Mouse (Mus musculus) kidney, postnatal 0 days (tissue): ENCODE data around the gene Tmem131. TPM values are rescaled to one million over a fixed set of nuclear protein-coding genes. Genes with fewer than 3 reads are reported as not detected.
A peak's percentile ranks its signal among the peaks of the same experiment; 100 is the strongest.

Experiments
- ATAC-seq: fragments of 200-750 bp; cut with Nextera tagmentation; replicated peaks from 2 replicates; pipeline ENCODE4 v1.8.0; 2017; ENCODE audit warnings: low read depth, moderate number of reproducible peaks, moderate TSS enrichment, moderate library complexity; ENCODE audit not compliant: low FRiP score
- DNase-seq: peaks from one replicate; pipeline ENCODE4 v3.0.0-alpha.2; 2016; ENCODE audit warnings: low spot score
- H3K27ac ChIP-seq: fragments of 300-500 bp; sonication (generic); 2 replicates; pipeline ENCODE4 v1.5.1; 2014; ENCODE audit warnings: mild to moderate bottlenecking
- H3K27me3 ChIP-seq: fragments of 300-500 bp; sonication (generic); 2 replicates; pipeline ENCODE4 v1.6.1; 2014; ENCODE audit warnings: low read length, mixed read lengths; ENCODE audit not compliant: insufficient read depth
- H3K36me3 ChIP-seq: fragments of 300-500 bp; sonication (generic); 2 replicates; pipeline ENCODE4 v1.6.1; 2014; ENCODE audit warnings: low read length, mixed read lengths; ENCODE audit not compliant: insufficient read depth
- H3K4me1 ChIP-seq: fragments of 300-500 bp; sonication (generic); replicated peaks from 2 replicates; pipeline ENCODE4 v1.6.1; 2014; ENCODE audit warnings: antibody characterized with exemption, low read length, mixed read lengths; ENCODE audit not compliant: insufficient read depth
- H3K4me2 ChIP-seq: fragments of 300-500 bp; sonication (generic); 2 replicates; pipeline ENCODE4 v1.6.1; 2014; ENCODE audit warnings: mild to moderate bottlenecking, low read length, moderate library complexity, mixed read lengths
- H3K4me3 ChIP-seq: fragments of 300-500 bp; sonication (generic); replicated peaks from 2 replicates; pipeline ENCODE4 v1.5.1; 2014; ENCODE audit warnings: low read depth, low read length
- H3K9ac ChIP-seq: fragments of 300-500 bp; sonication (generic); 2 replicates; pipeline ENCODE4 v1.6.1; 2014; ENCODE audit warnings: low read depth, low read length
- H3K9me3 ChIP-seq: fragments of 300-500 bp; sonication (generic); replicated peaks from 2 replicates; pipeline ENCODE4 v1.6.1; 2016; ENCODE audit warnings: low read length, inconsistent platforms, mixed read lengths
- CTCF ChIP-seq: IDR thresholded peaks from 2 replicates; pipeline ENCODE4 v1.5.1; 2016; ENCODE audit warnings: antibody characterized with exemption, low read depth, mild to moderate bottlenecking, moderate library complexity
- WGBS: fragments of 180-500 bp; shearing (Covaris S2); extraction: QIAGEN DNeasy Blood & Tissue Kit; methylation state at CpG from one replicate; pipeline ENCODE4 v1.1.7; 2014; 5-methylcytosine and 5-hydroxymethylcytosine counted together
- polyA plus RNA-seq: library from polyadenylated mRNA; unstranded; fragments of >200 nt; fragmentation: Nextera tagmentation; extraction: Ambion mirVana; gene quantifications from 2 replicates; pipeline ENCODE4 v1.2.1, GENCODE M21; 2015

Gene Tmem131
- polyA plus RNA-seq, 1 experiment from 2014 or later: 9.0 TPM

GRCm38 (mm10) chr1:36984406-36984805 is 40.9 kb upstream of the Tmem131 start:
- H3K9me3 ChIP-seq: no peaks in the 10 kb centered on the region
- DNase-seq (no peak), ATAC-seq (no peak)
- TF ChIP-seq CTCF: no peak
- no peak overlapping the region for H3K9ac ChIP-seq
- WGBS: 28% methylated on average over 6 of the region's 6 CpGs
- no peak overlapping the region for H3K4me3 ChIP-seq
- H3K27ac ChIP-seq: no peak overlapping the region
- no peaks in the 10 kb centered on the region for H3K36me3 ChIP-seq
- no peaks in the 10 kb centered on the region for H3K27me3 ChIP-seq
- no peak overlapping the region for H3K4me2 ChIP-seq
- no peaks in the 10 kb centered on the region for H3K4me1 ChIP-seq

GRCm38 (mm10) chr1:36983754-36984153 is 40.3 kb upstream of the Tmem131 start:
- Histone ChIP-seq H3K36me3 (no peaks in the 10 kb centered on the region), H3K4me1 (no peaks in the 10 kb centered on the region), H3K9ac (no peak overlapping the region), H3K27ac (no peak overlapping the region), H3K4me2 (no peak overlapping the region), H3K9me3 (no peaks in the 10 kb centered on the region), H3K27me3 (no peaks in the 10 kb centered on the region), H3K4me3 (no peak overlapping the region)
- DNase-seq (no peak), ATAC-seq (no peak)
- no peak for TF ChIP-seq CTCF
- 23% methylated on average over 4 of the region's 4 CpGs for WGBS

DNA sequence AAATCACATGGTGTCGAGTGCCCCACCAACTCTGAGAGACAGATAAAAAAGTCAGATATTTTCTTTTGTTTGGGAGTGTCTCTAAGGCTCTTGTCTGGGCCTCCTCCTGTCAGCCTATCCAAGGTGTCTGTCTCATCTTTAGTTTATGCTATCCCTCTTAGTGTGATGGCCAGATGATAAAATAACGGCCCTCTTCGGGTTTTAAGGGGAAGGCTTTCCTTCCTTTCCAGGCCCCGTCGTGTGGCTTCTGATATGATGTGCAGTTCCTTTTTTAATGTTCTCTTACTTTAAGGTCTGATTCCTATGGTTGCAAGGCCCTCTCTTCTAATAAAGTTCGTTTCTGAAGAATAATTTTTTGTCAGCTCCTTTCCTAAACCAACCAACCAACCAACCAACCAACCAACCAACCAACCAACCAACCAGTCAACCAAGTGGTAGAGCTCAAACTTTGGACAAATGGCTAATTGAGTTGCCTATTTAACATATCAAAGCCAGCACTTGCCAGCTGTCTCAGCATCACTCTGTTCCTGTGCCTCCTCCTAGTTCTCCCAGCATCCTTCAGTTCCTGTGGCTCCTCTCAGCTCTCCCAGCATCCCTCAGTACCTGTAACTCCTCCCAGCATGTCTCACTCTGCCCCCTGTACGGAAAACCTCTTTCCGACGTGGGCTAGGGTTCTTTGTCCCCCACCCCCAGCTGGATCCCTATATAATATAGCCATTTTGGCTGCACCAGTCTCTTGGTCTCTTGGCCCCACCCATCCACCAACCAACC is 38.9 kb upstream of the Tmem131 start:
- H3K27ac ChIP-seq: no peak overlapping the region
- H3K27me3 ChIP-seq: no peaks in the 10 kb centered on the region
- no peak overlapping the region for H3K9ac ChIP-seq
- no peak overlapping the region for H3K4me3 ChIP-seq
- H3K4me1 ChIP-seq: no peaks in the 10 kb centered on the region
- no peak for ATAC-seq
- TF ChIP-seq CTCF: no peak
- no peaks in the 10 kb centered on the region for H3K36me3 ChIP-seq
- 89% methylated on average over 9 of the region's 9 CpGs for WGBS
- no peaks in the 10 kb centered on the region for H3K9me3 ChIP-seq
- no peak overlapping the region for H3K4me2 ChIP-seq
- DNase-seq: no peak

DNA sequence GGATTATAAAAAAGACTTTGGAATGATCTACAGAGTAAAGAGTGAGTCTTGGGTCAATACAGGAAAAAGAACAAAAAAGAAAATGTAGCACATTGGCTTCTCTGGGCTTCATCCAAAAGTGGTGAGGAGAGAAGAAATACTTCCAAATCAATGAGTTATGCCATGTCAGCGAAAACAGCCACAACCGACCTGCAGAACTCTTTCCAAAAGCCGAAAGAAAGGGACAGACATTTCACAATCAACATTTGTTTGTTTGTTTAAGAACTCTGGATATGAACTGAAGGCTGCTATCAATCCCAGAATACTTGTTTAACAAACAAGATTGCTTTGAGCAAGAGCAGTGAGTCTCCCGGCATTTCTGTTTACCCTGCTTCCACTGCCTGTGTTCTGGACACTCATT is 33.3 kb upstream of the Tmem131 start:
- no peak for ATAC-seq
- no peak overlapping the region for H3K27ac ChIP-seq
- no peaks in the 10 kb centered on the region for H3K9me3 ChIP-seq
- no peak overlapping the region for H3K4me2 ChIP-seq
- H3K9ac ChIP-seq: no peak overlapping the region
- 67% methylated on average over 4 of the region's 4 CpGs for WGBS
- no peaks in the 10 kb centered on the region for H3K36me3 ChIP-seq
- no peaks in the 10 kb centered on the region for H3K4me1 ChIP-seq
- DNase-seq: peak; percentile 39
- H3K4me3 ChIP-seq: no peak overlapping the region
- no peaks in the 10 kb centered on the region for H3K27me3 ChIP-seq
- no peak for TF ChIP-seq CTCF

- no peak overlapping the region for H3K9ac ChIP-seq
- TF ChIP-seq CTCF: no peak
- no peak overlapping the region for H3K4me3 ChIP-seq
- H3K9me3 ChIP-seq: no peaks in the 10 kb centered on the region
- ATAC-seq (no peak), DNase-seq (no peak)
- H3K27me3 ChIP-seq: no peaks in the 10 kb centered on the region
- H3K27ac ChIP-seq: no peak overlapping the region
- H3K4me1 ChIP-seq: no peaks in the 10 kb centered on the region
- H3K4me2 ChIP-seq: no peak overlapping the region
- H3K36me3 ChIP-seq: no peaks in the 10 kb centered on the region
- WGBS: 81% methylated on average over 3 of the region's 3 CpGs
These were observed 27.6 kb upstream of the Tmem131 start for GRCm38 (mm10) chr1:36970918-36971617.

DNA sequence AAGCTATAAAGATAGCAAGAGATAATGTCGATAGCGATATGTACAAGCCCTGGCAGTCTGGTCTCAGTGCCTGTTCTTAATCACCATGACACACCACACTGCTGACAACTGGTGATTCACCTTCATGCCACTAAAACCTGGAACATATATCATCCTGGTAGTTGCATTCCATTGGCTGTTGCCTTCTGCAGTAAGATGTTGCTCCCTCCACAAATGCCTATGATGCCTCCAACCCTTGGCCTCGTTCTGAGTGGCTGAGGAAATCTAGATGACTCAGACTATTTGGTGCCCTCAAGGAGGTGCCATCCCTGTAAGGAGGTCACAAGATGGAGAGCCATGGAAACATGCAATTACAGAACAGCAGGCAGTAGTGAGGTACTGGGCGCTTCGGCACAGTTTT is 22.4 kb upstream of the Tmem131 start:
- H3K9ac ChIP-seq: no peak overlapping the region
- ATAC-seq (no peak), DNase-seq (no peak)
- H3K27ac ChIP-seq: no peak overlapping the region
- TF ChIP-seq CTCF: no peak
- no peaks in the 10 kb centered on the region for H3K36me3 ChIP-seq
- H3K27me3 ChIP-seq: no peaks in the 10 kb centered on the region
- WGBS: 84% methylated on average over 5 of the region's 5 CpGs
- no peaks in the 10 kb centered on the region for H3K4me1 ChIP-seq
- no peak overlapping the region for H3K4me3 ChIP-seq
- no peak overlapping the region for H3K4me2 ChIP-seq
- no peaks in the 10 kb centered on the region for H3K9me3 ChIP-seq
